Mouse (Mus musculus): ENCODE data around the gene Prdm15.

- TF ChIP-seq CTCF (IDR thresholded peaks at IDR 0.05; ENCODE audit: borderline replicate concordance, insufficient read depth, low read depth, low read length), result peak; percentile 94
- no peak for TF ChIP-seq POLR2A (IDR thresholded peaks at IDR 0.05; ENCODE audit: borderline replicate concordance, insufficient read depth, low read length)
These were observed 73.2 kb downstream of the Prdm15 start for GRCm38 (mm10) chr16:97778353-97779025.
